Mouse (Mus musculus) spleen, embryonic (tissue): ENCODE data around the gene Msi1.
"Not testable (repeated sequence)": the region's sequence is repeated elsewhere in the genome, so short reads cannot be mapped to it uniquely, and the experiment has no call there.

Source experiments
- CTCF ChIA-PET: fragments of 350-600 bp; sonication (Branson Sonifier 250); formaldehyde crosslinking; loops from one replicate; lab custom pipeline; 2022; lab: Charles Lee

Gene Msi1

DNA sequence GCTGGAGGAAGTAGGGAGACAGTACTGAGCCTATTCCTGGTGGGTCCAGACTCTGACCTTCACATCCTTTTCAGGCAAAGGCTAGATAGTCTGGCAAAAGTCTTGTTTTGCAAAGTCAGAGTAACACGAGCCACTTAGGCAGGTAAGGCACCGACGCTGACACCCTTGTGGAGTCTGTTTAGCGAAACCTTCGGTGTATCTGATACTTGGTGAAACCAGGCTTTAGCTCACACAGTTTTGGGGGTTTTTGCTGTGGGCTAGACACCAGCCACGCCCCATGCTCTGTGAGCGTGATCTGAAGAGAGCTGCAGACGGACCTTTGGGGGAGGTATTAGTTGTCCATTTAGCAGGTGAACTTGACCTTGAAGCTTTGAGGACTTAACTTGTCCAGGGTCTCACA, 3.8 kb downstream of the Msi1 start:
- CTCF ChIA-PET, result interaction anchor here (0.6 kb wide), 1 partner anchor 328 kb away, joined by 4 read pairs; no protein-coding TSS in a partner anchor

DNA sequence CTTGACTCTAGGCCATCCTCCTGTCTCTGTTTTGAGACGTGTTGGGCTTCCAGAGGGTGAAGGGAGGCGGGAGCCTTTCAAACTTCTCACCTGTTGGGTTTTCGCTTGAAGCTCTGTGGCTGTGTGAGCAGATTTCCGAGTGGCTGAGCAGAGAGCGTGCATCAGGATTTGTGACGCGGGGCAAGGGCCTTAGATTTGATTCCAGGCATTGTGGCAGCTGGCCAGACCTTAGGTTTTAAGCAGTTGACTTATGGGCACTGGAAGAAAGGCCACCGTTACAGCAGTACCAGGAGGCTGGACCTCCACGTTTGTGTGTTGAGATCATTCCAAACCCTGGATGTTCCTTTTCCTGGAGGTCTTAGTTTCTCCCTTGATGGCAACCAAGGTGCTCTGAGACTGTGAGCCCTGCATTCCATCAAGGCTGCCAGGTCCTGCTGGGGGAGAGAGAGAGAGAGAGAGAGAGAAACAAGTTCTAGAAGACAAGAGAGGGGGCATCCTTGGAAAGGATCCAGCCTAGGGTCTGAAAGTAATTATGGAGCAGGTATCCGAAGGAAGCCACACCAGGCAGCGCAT, 5.0 kb downstream of the Msi1 start:
- CTCF ChIA-PET, result no interaction called here

DNA sequence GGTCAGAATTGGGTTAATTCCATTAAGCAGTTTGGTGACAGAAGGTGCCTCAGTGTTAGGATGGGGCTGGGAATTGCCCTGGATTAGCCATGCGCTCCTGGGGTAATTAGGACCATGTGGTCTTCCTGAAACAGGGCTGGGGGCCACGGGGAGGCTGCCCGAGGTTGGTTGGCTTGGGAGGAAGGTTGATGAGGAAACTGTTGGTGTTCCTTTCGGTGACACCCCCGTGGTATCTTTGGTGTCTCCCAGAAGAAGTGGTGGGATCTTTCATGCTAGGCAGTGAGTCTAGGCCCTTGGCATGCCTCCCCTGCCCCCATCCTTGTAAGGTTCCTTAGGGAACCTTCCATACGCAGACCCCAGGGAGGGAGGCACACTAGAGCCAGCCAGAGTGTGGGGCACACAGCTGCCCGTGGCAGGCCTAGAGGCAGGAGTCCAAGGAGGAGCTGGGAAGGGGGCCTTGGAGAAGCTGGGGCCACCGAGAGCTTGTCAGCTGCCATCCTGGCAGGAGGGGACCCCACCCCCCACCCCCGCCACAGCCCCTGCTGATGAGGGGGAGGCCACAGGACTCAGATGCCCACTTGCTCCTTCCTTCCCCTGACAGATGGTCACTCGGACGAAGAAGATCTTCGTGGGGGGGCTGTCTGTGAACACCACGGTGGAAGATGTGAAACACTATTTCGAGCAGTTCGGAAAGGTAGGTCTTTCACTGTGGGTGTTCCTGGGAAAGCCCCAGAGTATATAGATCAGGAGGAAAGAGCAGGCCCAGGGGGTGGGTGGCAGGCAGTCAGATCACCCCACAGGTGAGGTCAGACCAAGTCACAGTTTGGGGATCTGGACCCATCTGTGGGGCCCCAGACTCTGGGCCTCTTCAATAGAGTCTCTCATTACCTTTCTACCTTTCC, 5.7 kb downstream of the Msi1 start:
- CTCF ChIA-PET, result no interaction called here

DNA sequence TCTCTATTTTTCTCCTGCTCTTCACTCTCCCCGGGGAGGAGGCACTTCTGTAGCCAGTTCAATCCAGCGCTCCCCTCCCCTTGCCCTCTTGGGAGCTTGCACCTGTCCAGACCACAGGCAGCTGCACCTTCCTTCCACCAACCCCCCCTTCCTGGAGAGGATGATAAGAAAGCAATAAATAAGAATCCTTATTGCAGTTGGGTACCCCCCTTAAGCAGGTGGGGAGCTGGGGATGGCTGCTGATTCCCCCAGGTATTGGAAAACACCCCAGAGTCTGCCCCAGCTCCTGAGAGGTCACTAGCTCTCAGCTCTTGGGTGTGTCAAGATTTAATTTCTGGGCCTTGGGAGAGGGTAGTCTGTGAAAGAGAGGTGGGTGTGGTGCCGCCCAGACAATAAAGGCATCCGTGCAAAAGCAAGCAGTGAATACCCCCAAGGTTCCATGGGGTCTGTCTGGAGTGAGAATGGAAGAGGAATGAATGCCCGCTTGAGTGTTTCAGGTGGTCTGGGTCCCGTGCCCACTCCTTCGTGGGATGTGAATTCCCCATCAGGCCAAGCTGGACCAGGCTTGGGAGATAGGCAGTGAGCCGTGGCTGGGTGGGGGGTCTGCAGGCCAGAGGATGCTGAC, 6.5 kb downstream of the Msi1 start:
- CTCF ChIA-PET, result no interaction called here

DNA sequence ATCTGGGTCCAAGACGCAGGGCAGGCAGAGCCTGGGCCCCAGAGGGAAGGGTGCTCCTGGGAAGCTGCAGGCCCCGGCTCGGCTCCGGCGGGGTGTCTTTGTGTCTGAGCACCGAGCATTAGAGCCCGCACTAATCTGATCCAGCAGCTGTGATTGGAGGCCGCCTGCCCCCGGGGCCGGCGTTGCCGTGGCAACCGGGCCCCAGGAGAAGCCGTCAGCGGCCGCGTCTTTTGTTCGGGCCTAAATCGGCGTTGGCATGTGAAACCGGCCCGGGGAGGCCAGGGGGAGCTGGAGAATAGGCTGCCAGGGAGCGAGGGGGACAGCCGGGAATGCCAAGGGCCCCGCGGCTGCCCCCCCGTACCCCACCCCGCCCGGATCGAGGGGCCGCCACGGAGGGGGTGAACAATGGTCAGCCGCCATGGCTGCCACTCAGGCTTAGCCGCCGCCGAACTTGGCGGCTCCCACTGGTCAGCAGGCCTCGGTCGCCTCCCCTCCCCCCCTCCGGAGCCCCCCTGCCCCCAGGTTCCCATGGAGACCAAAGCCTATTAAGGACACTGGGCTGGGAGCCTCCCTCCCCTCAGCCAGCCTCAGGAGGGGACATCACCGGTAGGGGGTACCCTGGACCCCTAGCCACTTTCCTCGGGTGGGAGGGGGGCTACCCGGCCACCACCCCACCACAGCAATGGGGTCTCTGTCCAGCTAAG, 7.2 kb downstream of the Msi1 start:
- CTCF ChIA-PET, result interaction anchor here (0.5 to 0.6 kb wide), 2 partner anchors 40 to 71 kb away, joined by 3 to 8 read pairs; no protein-coding TSS in a partner anchor

DNA sequence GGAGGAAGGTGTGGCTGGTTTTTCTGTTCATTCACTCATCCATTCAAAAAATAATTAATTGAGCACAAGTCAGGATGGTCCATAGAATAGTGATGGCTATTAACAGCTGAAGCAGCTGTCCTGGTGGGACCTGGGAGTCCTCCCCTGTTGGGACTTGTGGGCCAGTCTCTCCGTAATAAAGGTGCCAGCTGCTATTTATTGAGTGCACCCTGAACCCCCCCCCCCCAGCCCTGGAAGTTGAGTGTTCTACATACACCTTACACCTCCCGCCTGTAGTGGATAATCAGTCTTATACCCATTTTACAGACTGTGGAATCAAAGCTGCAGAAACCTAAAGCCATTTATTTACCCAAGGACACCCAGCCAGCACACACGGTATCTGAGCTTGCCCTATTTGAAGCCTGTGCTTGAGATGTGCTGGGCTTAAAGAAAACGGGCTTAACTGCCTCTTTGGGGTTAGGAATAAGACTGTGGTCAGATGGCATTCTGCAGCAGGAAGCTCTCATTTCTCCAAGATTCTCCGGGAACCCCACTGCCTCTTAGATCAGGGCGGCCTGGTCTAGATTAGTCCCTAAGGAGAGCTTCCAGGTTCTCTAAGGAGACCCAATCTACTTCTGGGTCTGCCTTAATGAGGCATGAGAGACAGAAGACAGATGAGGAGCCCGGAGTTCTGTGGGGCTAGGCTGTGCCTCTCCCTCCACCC, 8.0 kb downstream of the Msi1 start:
- CTCF ChIA-PET, result interaction anchor here (0.5 to 0.6 kb wide), 2 partner anchors 72 to 329 kb away, joined by 3 to 5 read pairs; no protein-coding TSS in a partner anchor

DNA sequence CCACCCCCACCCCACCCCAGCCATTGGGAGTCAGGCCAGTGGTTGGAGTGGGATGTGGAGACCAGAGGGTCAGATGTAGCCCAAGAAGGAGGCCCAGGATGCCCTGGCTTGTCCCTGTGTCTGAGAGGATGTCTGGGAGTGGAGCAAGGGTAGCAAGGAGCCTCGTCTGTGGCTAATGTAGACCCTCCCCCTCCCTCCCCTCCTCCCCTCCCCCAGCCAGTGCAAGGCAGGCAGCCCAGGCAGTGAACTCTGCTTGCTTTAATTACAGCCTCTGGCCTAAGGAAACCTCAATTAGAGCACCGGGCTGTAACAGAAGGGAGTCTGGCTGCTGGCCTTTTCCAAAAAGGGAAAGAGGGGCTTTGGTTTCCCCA, 8.5 kb downstream of the Msi1 start:
- CTCF ChIA-PET, result no interaction called here

DNA sequence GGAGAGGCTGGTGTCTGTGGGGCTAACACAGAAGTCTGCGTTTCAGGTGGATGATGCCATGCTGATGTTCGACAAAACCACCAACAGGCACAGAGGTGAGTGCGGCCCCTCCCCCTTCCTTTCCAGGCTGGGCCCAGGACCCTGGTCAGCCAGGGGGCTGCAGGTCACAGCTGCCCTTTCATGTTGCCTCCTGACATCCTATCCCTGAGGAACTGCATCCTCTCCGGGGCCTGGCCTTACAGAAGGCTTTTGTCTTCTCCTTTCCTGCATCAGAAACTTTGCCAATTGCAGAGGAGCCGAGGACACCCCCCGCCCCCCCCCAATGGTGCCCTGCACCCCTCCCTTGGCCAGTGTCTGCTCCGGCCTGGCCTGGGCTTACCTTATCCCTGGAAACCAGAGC, 9.3 kb downstream of the Msi1 start:
- CTCF ChIA-PET, result interaction anchor here (0.6 kb wide), 1 partner anchor 7 kb away, joined by 11 read pairs; no protein-coding TSS in a partner anchor

DNA sequence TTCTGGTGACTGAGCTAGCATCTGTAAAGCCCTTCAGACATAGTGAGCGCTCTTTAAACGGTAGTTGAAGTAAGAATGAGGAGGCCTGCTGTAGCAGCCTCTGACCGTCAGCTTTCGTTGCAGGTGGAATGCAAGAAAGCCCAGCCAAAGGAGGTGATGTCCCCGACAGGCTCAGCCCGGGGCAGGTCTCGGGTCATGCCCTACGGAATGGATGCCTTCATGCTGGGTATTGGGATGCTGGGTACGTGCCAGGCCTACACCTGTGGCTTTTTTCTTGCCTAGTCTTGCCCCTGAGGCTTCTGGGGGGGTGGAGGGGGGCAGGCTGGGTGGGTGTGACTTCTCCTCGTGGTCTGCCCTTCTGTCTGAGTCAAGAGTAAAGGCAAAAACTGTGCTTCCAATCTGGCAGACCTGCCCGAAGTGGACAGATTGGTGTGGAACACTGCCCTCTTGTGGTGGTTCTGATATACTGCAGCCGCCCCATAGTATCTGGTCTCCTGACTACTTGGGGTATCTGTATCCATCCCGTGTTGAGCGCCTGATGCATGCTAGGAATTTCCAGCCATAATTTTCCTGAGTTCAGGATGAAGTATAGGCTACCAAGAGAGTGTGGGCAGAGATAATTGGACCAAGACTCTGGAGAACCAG, 11.9 kb downstream of the Msi1 start:
- CTCF ChIA-PET, result interaction anchor here (0.6 to 0.8 kb wide), 3 partner anchors 42 to 220 kb away, joined by 4 to 7 read pairs (median 5); no protein-coding TSS in a partner anchor

DNA sequence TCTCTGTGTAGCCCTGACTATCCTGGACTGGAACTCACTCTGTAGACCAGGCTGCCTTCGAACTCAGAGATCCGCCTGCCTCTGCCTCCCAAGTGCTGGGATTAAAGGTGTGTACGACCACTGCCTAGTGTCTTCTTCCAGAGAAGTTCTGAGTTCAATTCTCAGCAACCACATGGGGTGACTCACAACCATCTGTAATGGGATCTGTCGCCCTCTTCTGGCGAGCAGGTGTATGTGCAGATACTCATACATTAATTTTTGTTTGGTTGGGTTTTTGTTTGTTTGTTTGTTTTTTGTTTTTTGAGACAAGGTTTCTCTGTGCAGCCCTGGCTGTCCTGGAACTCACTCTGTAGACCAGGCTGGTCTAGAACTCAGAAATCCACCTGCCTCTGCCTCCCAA, 13.3 kb downstream of the Msi1 start:
- CTCF ChIA-PET, result not testable (repeated sequence)

DNA sequence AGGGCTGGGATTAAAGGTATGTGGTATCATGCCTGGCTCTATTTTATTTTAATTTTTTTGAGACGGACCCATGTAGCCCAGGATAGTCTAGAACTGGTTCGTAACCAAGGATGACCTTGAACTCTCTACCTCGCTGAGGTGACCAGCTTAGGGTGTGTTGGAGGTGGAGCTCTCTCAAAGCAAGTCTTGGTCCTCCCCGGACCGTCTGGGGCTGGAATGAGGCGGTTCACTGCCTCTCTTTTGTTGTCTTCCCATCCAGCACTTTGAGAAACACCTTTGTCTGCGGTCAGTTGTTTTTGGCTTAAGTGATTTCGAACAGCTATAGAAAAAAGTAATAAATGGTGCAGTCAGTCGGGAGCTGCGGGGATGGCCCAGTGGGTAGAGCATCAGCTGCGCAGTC, 14.7 kb downstream of the Msi1 start:
- CTCF ChIA-PET, result interaction anchor here (0.7 kb wide), 1 partner anchor 89 kb away, joined by 3 read pairs; no protein-coding TSS in a partner anchor

DNA sequence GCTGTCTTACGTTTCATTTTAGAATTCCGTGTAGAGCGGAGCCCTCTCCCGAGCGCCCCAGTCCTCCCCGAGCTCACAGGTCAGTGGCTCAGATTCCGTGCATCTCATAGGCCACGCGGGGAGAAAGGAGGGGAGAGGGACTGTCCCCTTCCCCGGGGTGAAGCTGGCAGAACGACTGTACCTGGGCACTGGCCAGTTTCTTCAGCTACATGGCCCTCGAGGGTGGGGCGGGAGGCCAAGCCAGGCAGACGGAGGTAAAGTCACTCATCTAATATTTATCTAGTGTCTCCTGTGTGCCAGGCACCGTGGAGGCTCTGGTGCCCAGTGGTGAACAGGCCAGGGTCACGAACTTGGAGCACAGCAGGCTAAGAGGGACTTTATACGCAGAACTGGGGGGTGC, 17.7 kb downstream of the Msi1 start:
- CTCF ChIA-PET, result no interaction called here

DNA sequence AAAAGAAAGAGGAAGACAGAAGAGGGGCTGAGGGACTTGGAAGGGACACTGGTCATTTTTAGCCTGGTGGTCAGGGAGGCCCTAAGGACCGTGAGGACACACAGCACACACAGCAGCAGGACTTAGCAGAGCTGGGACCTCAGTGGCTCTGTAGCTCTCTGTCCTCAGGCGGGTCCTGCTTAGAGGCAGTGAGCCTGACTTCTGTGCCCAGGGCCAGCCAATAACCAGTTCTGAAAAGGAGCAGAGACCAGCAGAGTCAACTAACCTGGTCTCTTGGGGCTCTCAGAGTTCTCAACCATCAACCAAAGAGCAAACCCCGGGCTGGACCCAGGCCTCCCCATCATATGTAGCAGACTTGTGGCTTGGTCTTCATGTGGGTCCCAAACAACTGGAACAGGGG, 19.8 kb downstream of the Msi1 start:
- CTCF ChIA-PET, result no interaction called here

DNA sequence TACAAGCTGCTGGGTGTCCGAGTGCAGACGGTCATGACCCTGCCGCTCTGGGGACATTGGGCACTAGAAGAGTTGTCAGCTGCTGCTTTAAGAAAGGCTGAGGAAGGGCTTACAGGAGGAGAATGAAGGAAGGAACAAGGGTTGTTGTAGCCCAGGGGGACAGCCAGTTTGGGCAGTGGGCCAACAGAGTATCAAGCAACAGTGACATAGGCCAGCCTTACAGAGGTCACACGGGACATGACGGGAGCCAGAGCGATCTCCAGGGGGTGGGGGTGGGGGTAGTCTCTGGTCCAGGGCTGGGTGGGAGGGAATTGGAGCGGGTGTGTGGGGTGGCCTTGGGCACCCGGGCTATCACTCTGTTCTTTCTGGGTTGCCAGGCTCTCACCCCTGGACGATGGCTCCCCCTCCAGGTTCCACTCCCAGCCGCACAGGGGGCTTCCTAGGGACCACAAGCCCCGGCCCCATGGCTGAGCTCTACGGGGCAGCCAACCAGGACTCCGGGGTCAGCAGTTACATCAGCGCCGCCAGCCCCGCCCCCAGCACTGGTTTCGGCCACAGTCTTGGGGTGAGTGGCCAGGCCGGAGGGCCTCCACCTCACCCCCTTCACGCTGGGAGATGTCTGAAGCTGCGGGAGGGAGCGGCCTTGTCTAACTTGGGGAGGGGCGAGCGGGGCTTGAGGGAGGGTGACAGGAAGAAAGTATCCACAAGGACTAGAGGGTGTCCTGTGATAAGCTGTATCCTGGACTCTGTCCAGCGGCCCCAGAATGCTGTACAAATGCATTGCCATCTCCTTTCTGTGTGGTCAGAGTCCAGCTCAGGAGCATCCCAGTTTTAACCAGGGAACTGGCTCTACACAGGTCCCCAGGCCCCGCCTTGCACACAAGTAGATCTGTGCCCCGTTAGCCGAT, 21.3 kb downstream of the Msi1 start:
- CTCF ChIA-PET, result no interaction called here

DNA sequence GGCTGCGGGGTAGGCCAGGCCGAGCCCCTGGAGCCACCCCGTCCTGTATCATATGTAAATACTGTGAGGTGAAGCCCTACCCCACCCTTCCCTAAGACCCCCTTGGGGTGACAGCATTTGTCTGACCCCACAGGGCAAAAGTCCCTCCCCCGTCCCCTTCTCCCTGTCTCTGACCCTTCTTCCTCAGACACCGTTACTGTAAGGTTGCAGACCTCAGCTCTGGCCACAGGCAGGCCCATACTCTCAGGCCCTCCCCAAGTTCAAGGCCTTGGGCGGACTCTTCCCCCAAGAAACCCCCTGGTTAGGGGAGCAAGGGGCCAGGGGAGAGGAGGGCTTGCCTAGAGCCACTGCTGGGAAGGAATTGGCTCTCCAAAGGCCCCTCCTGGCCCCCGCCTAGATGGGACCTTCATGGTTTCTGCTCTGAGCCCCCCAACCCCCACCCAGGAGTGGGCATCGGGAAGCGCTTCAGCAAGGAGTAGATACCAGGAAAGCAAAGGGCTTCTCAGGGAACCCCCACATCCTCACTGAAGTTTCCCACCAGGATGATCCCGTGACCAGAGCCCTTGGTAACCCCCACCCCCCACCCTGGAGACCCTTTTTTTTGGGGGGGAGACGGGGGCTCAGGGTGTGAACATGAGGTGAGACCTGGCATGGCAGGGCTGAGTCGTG, 25.2 kb downstream of the Msi1 start:
- CTCF ChIA-PET, result interaction anchor here (0.5 to 0.6 kb wide), 3 partner anchors 42 to 378 kb away, joined by 3 to 5 read pairs (median 3); no protein-coding TSS in a partner anchor

DNA sequence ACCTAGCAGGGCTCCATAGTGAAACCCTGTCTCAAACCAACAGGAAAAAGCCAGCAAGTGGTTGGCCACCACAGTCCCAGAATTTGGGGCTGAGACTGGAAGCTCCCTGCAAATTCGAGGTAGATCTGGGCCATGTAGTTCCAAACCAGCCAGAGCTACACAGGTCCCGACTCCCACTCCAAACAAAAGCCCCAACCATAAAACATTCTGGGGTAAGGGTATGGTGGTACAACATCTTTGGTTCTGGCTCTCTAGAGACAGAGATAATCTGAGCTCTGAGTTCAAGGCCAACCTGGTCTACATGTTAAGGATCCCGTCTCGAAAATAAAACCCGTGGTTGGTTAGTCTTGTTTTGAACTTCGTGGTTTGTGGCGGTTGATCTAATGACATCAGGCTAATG, 26.4 kb downstream of the Msi1 start:
- CTCF ChIA-PET, result interaction anchor here (0.7 kb wide), 1 partner anchor 621 kb away, joined by 10 read pairs; no protein-coding TSS in a partner anchor

DNA sequence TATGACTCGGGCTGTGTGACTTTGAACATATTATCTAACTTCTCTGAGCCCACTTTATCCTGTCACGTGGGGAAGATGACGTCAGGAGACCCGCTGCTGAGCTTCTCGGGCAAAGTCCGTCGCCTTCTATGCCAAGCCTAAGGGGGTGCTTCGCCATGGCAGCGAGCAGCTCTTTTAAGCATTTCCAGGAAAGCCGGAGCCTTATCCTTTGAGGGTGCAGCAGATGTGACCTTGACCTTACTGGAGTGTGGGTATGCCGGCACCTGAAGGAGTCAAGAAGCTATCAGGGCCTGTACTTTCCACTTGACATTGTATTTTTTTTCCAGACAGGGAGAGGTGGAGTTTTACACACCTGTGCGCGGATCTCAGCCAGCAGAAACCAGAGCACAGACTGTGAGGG, 29.5 kb downstream of the Msi1 start:
- CTCF ChIA-PET, result no interaction called here

DNA sequence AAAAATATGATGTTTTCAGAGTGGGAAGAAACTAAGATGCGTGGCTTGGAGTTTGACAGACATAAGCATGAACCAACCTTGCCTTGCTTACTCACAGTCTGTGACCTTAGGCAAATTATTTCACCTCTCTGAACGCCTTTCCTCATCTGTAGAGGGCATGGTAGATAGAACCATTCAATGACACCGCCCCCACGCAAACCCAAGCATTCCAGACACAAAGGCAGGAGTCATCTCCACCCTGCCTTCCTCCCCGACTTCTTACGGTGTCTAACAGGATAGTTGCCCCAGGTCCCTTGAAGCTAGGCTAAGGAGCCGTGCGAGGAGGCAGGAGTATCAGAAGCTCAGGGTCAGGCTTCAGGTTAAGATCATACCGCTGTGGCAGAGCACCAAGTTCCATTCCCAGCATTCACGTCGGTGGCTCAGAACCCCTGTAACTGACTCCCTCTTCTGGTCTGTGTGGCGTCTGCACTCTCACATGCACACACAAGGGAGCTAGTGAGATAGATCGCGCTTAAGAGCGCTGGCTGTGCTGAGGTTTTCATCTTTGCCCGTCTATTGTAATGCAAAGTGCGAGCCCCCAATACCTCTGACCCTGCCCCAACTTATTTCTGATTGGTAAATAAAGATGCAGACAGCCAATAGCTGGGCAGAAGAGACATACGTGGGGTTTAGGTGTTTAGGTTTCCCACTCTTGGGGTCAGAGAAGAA, 35.2 kb downstream of the Msi1 start:
- CTCF ChIA-PET, result no interaction called here
